Mouse (Mus musculus) neural tube, embryonic 15.5 days (tissue): ENCODE data around the gene Polq. TPM values are rescaled to one million over a fixed set of nuclear protein-coding genes. Genes with fewer than 3 reads are reported as not detected.
"Not testable (repeated sequence)": the region's sequence is repeated elsewhere in the genome, so short reads cannot be mapped to it uniquely, and the experiment has no call there.

ENCODE experiments used
- ATAC-seq: fragments of 200-750 bp; cut with Nextera tagmentation; 2 replicates; pipeline ENCODE4 v1.8.0; 2017; ENCODE audit warnings: mild to moderate bottlenecking, moderate TSS enrichment, moderate library complexity; ENCODE audit not compliant: low FRiP score
- H3K27ac ChIP-seq: fragments of 300-500 bp; sonication (generic); replicated peaks from 2 replicates; pipeline ENCODE4 v1.5.1; 2015; ENCODE audit warnings: mild to moderate bottlenecking, inconsistent platforms
- H3K27me3 ChIP-seq: fragments of 300-500 bp; sonication (generic); replicated peaks from 2 replicates; pipeline ENCODE4 v1.6.1; 2015; ENCODE audit warnings: inconsistent platforms
- H3K36me3 ChIP-seq: fragments of 300-500 bp; sonication (generic); 2 replicates; pipeline ENCODE4 v1.6.1; 2015; ENCODE audit warnings: inconsistent platforms
- H3K4me1 ChIP-seq: fragments of 300-500 bp; sonication (generic); 2 replicates; pipeline ENCODE4 v1.6.1; 2015; ENCODE audit warnings: inconsistent platforms
- H3K4me2 ChIP-seq: fragments of 300-500 bp; sonication (generic); 2 replicates; pipeline ENCODE4 v1.6.1; 2015; ENCODE audit warnings: inconsistent platforms, mild to moderate bottlenecking, moderate library complexity
- H3K4me3 ChIP-seq: fragments of 300-500 bp; sonication (generic); replicated peaks from 2 replicates; pipeline ENCODE4 v1.5.1; 2015; ENCODE audit warnings: mild to moderate bottlenecking, inconsistent platforms
- H3K9ac ChIP-seq: fragments of 300-500 bp; sonication (generic); replicated peaks from 2 replicates; pipeline ENCODE4 v1.6.1; 2015; ENCODE audit warnings: mild to moderate bottlenecking, inconsistent platforms
- H3K9me3 ChIP-seq: fragments of 300-500 bp; sonication (generic); replicated peaks from 2 replicates; pipeline ENCODE4 v1.6.1; 2016; ENCODE audit warnings: inconsistent platforms
- WGBS: fragments of 180-500 bp; shearing (Covaris S2); methylation state at CpG from one replicate; pipeline ENCODE4 v1.1.7; 2015; ENCODE audit warnings: mixed read lengths; 5-methylcytosine and 5-hydroxymethylcytosine counted together
- polyA plus RNA-seq: library from polyadenylated mRNA; unstranded; fragments of >200 nt; fragmentation: Nextera tagmentation; extraction: Ambion mirVana; gene quantifications from 2 replicates; pipeline ENCODE4 v1.2.1, GENCODE M21; 2015

Polq gene
- polyA plus RNA-seq, 1 experiment from 2014 or later: 2.8 TPM

GRCm38 (mm10) chr16:37109285-37109684, 97.7 kb downstream of the Polq start:
- ATAC-seq: peak; percentile 90
- H3K27me3 ChIP-seq: no peaks in the 10 kb centered on the region
- no peak overlapping the region for H3K9ac ChIP-seq
- H3K9me3 ChIP-seq: no peaks in the 10 kb centered on the region
- H3K4me3 ChIP-seq: no peak overlapping the region
- H3K4me2 ChIP-seq: no peak overlapping the region
- H3K4me1 ChIP-seq: no peaks in the 10 kb centered on the region
- no peaks in the 10 kb centered on the region; the same call in 1 of the 2 replicates for H3K36me3 ChIP-seq
- 30% methylated on average over 3 of the region's 3 CpGs for WGBS
- H3K27ac ChIP-seq: no peak overlapping the region

- ATAC-seq, H3K9me3 ChIP-seq, H3K27ac ChIP-seq, H3K4me1 ChIP-seq, H3K4me3 ChIP-seq, H3K27me3 ChIP-seq, H3K36me3 ChIP-seq, H3K9ac ChIP-seq, H3K4me2 ChIP-seq: not testable (repeated sequence)
- 91% methylated on average over 1 of the region's 1 CpGs for WGBS
These were observed 113.6 kb downstream of the Polq start for GRCm38 (mm10) chr16:37125190-37125589.

Other genes starting within 250 kb of the Polq start
- gene Slc15a2, start 226.8 kb upstream of the Polq start, polyA plus RNA-seq: 13.0 and 15.3 TPM in 2 replicates
- 57.2 and 61.1 TPM in 2 replicates for gene Iqcb1, start 183.4 kb upstream of the Polq start, polyA plus RNA-seq
- gene Eaf2, start 136.8 kb upstream of the Polq start, polyA plus RNA-seq: 0.50 and 1.1 TPM in 2 replicates
- 77.8 and 80.4 TPM in 2 replicates for gene Golgb1, start 136.6 kb upstream of the Polq start, polyA plus RNA-seq
- 2.5 and 15.1 TPM in 2 replicates for gene Hcls1, start 76.8 kb upstream of the Polq start, polyA plus RNA-seq
- gene Fbxo40, start 21.3 kb upstream of the Polq start, polyA plus RNA-seq: 0.03 TPM in 1 of 2 replicates, not detected in the other